13 mouse cellular contexts compared by ENCODE assay signal in genomic region chr3:100906916-100907315, GRCm38 (mm10). TPM values are rescaled to one million over a fixed set of nuclear protein-coding genes. Genes with fewer than 3 reads are reported as not detected.
DNase-seq lines count a peak whose midpoint lies in the region; ATAC-seq and TF ChIP-seq lines count a peak whose summit lies in the region.
"Had no signal": no experiment of that assay in that cellular context is flagged by ENCODE, and none has a peak within 500 bp of the region (broad histone marks: within the 10 kb centered on the region; RNA-seq: fewer than 3 reads in every experiment).

No protein-coding gene starts in this region.

- H3K27ac ChIP-seq in liver, adult 2 months (replicated peaks; ENCODE audit: insufficient read depth, low read depth, low read length) = no peak overlapping the region
- no peak overlapping the region for H3K27ac ChIP-seq in liver, embryonic 11.5 days (ENCODE audit: low read depth, low read length)
- H3K27ac ChIP-seq: hindbrain, embryonic 15.5 days; limb, embryonic 15.5 days had no signal

- no peak overlapping the region for H3K4me3 ChIP-seq in liver, adult 2 months (ENCODE audit: insufficient read depth, low read depth, low read length)
- H3K4me3 ChIP-seq in liver, embryonic 11.5 days (ENCODE audit: low read depth, low read length) = no peak overlapping the region
- H3K4me3 ChIP-seq in E14TG2a.4 (replicated peaks; ENCODE audit: low read length) = no peak overlapping the region
- H3K4me3 ChIP-seq: hindbrain, embryonic 15.5 days; limb, embryonic 15.5 days; myocyte had no signal

- no peak overlapping the region for H3K4me2 ChIP-seq in liver, embryonic 11.5 days
- H3K4me2 ChIP-seq: hindbrain, embryonic 15.5 days; limb, embryonic 15.5 days had no signal

- no peak for TF ChIP-seq POLR2A in liver, adult 2 months (IDR thresholded peaks at IDR 0.05; ENCODE audit: extremely low read depth, insufficient read depth, low read length)

- 41% methylated on average over 3 of the region's 3 CpGs for WGBS in liver, adult 2 months
- 35% methylated on average over 3 of the region's 3 CpGs for WGBS in liver, embryonic 11.5 days

- no peaks in the 10 kb centered on the region for H3K4me1 ChIP-seq in liver, adult 2 months (ENCODE audit: control insufficient read depth, insufficient read depth, low read length)
- no peaks in the 10 kb centered on the region; the same call in 1 of the 2 replicates for H3K4me1 ChIP-seq in liver, embryonic 11.5 days (replicated peaks; ENCODE audit: control insufficient read depth, insufficient read depth, low read length)
- no peaks in the 10 kb centered on the region for H3K4me1 ChIP-seq in E14TG2a.4 (replicated peaks; ENCODE audit: low read depth, low read length)
- H3K4me1 ChIP-seq: hindbrain, embryonic 15.5 days had no signal

- no peaks in the 10 kb centered on the region for H3K27me3 ChIP-seq in liver, adult 2 months (ENCODE audit: control insufficient read depth, insufficient read depth, low read length)
- no peaks in the 10 kb centered on the region for H3K27me3 ChIP-seq in liver, embryonic 11.5 days (replicated peaks; ENCODE audit: control insufficient read depth, insufficient read depth, low read length)
- no peaks in the 10 kb centered on the region for H3K27me3 ChIP-seq in E14TG2a.4 (ENCODE audit: insufficient read depth, low read length)
- H3K27me3 ChIP-seq: hindbrain, embryonic 15.5 days; limb, embryonic 15.5 days had no signal

- no peaks in the 10 kb centered on the region for H3K9me3 ChIP-seq in liver, embryonic 11.5 days (ENCODE audit: control insufficient read depth, low read length)
- H3K9me3 ChIP-seq in E14TG2a.4 (ENCODE audit: low read length) = no peaks in the 10 kb centered on the region
- H3K9me3 ChIP-seq: hindbrain, embryonic 15.5 days; limb, embryonic 15.5 days had no signal

- no peak overlapping the region for H3K9ac ChIP-seq in liver, adult 2 months (ENCODE audit: low read depth, low read length)
- H3K9ac ChIP-seq in liver, embryonic 11.5 days (ENCODE audit: low read depth, low read length) = no peak overlapping the region
- H3K9ac ChIP-seq: hindbrain, embryonic 15.5 days; limb, embryonic 15.5 days had no signal

- no peaks in the 10 kb centered on the region for H3K79me2 ChIP-seq in liver, adult 2 months (ENCODE audit: control insufficient read depth, insufficient read depth, low read length)

- no peaks in the 10 kb centered on the region for H3K36me3 ChIP-seq in liver, adult 2 months (ENCODE audit: control insufficient read depth, insufficient read depth, low read length)
- H3K36me3 ChIP-seq in liver, embryonic 11.5 days (ENCODE audit: control insufficient read depth, insufficient read depth, low read length) = no peaks in the 10 kb centered on the region
- no peaks in the 10 kb centered on the region for H3K36me3 ChIP-seq in E14TG2a.4 (ENCODE audit: insufficient read depth, low read length)
- H3K36me3 ChIP-seq: hindbrain, embryonic 15.5 days; limb, embryonic 15.5 days had no signal

- ATAC-seq in liver, embryonic 11.5 days (replicated peaks; ENCODE audit: low FRiP score) = no peak
- ATAC-seq: forebrain, embryonic 16.5 days had no signal

- peak; percentile 26; the same call in 1 of the 2 replicates for TF ChIP-seq CTCF in liver, adult 2 months (IDR thresholded peaks at IDR 0.05; ENCODE audit: low read depth, low read length)
- peak; percentile 13; the same call in 1 of the 2 replicates for TF ChIP-seq CTCF in E14TG2a.4 (conservative IDR thresholded peaks at IDR 0.05; ENCODE audit: low read length)

- DNase-seq in cerebellum, postnatal 14 days = peak; percentile 35 to 49
- no peak for DNase-seq in cerebellum, adult 8-10 months
- DNase-seq in liver, adult 2 months (ENCODE audit: extremely low read depth, low read depth, low spot score) = no peak
- no peak for DNase-seq in liver, embryonic 11.5 days (ENCODE audit: low spot score)
- DNase-seq in kidney, postnatal 10 days = peak; percentile 34
- DNase-seq in left cerebral cortex, adult 9 months (ENCODE audit: low spot score in 2 of 2) = no peak
- DNase-seq in ovary, postnatal 14 days (ENCODE audit: low spot score) = no peak
- DNase-seq: cerebellum, adult 9-11 months had no signal

RNA-seq across cellular contexts. Expression of gene Trim45, which starts 15.1 kb away (rescaled TPM):
- 0.74 and 0.92 TPM in 2 replicates for total RNA-seq in liver, adult 2 months (2014; rRNA removed)
- polyA plus RNA-seq in liver, adult 2 months (2012; rRNA removed) = 0.83 and 0.95 TPM in 2 replicates
- polyA plus RNA-seq in liver, embryonic 11.5 days (2014; fragmentation: Nextera tagmentation; extraction: Ambion mirVana) = 1.3 and 2.1 TPM in 2 replicates

Comparison
In these comparisons a context has a peak if more than half of its experiments do, and no peak if none do; other contexts are left out.
1. DNase-seq: peak in cerebellum, postnatal 14 days (2 of 2) and kidney, postnatal 10 days (single experiment); none in cerebellum, adult 8-10 months (single experiment), liver, adult 2 months (single experiment), liver, embryonic 11.5 days (single experiment), left cerebral cortex, adult 9 months (0 of 2) and ovary, postnatal 14 days (single experiment).